Mouse (Mus musculus) forebrain, embryonic 12.5 days (tissue): ENCODE data around the gene Sh3pxd2a. TPM values are rescaled to one million over a fixed set of nuclear protein-coding genes. Genes with fewer than 3 reads are reported as not detected.
A peak's percentile ranks its signal among the peaks of the same experiment; 100 is the strongest.

Experiments
- ATAC-seq: fragments of 200-750 bp; cut with Nextera tagmentation; 2 replicates; pipeline ENCODE4 v1.8.0; 2017; ENCODE audit warnings: moderate TSS enrichment; ENCODE audit not compliant: low FRiP score
- H3K27ac ChIP-seq: fragments of 300-500 bp; sonication (generic); 2 replicates; pipeline ENCODE4 v1.5.1; 2016; ENCODE audit warnings: mild to moderate bottlenecking
- H3K27me3 ChIP-seq: fragments of 300-500 bp; sonication (generic); 2 replicates; pipeline ENCODE4 v1.6.1; 2016; ENCODE audit warnings: mild to moderate bottlenecking
- H3K36me3 ChIP-seq: fragments of 300-500 bp; sonication (generic); replicated peaks from 2 replicates; pipeline ENCODE4 v1.6.1; 2016; ENCODE audit warnings: mild to moderate bottlenecking
- H3K4me1 ChIP-seq: fragments of 300-500 bp; sonication (generic); 2 replicates; pipeline ENCODE4 v1.6.1; 2016
- H3K4me2 ChIP-seq: fragments of 300-500 bp; sonication (generic); 2 replicates; pipeline ENCODE4 v1.6.1; 2016; ENCODE audit warnings: mild to moderate bottlenecking, moderate library complexity
- H3K4me3 ChIP-seq: fragments of 300-500 bp; sonication (generic); replicated peaks from 2 replicates; pipeline ENCODE4 v1.5.1; 2016; ENCODE audit warnings: mild to moderate bottlenecking
- H3K9ac ChIP-seq: fragments of 300-500 bp; sonication (generic); 2 replicates; pipeline ENCODE4 v1.6.1; 2016; ENCODE audit warnings: mild to moderate bottlenecking
- H3K9me3 ChIP-seq: fragments of 300-500 bp; sonication (generic); 2 replicates; pipeline ENCODE4 v1.6.1; 2016
- WGBS: fragments of 180-500 bp; shearing (Covaris S2); methylation state at CpG from one replicate; pipeline ENCODE4 v1.1.7; 2016; 5-methylcytosine and 5-hydroxymethylcytosine counted together
- polyA plus RNA-seq: library from polyadenylated mRNA; unstranded; fragments of >200 nt; fragmentation: Nextera tagmentation; extraction: Ambion mirVana; gene quantifications from 2 replicates; pipeline ENCODE4 v1.2.1, GENCODE M21; 2016

Sh3pxd2a gene
- polyA plus RNA-seq, 1 experiment from 2014 or later, result 3.7 TPM

- H3K9ac ChIP-seq, result no peak overlapping the region
- H3K4me3 ChIP-seq, result no peak overlapping the region
- no peaks in the 10 kb centered on the region for H3K9me3 ChIP-seq
- H3K27ac ChIP-seq, result no peak overlapping the region
- 48% methylated on average over 3 of the region's 3 CpGs for WGBS
- no peak overlapping the region for H3K4me2 ChIP-seq
- no peaks in the 10 kb centered on the region for H3K36me3 ChIP-seq
- no peak for ATAC-seq
- no peaks in the 10 kb centered on the region for H3K27me3 ChIP-seq
- H3K4me1 ChIP-seq, result no peaks in the 10 kb centered on the region
Observed at GRCm38 (mm10) chr19:47369008-47369407, 95.2 kb downstream of the Sh3pxd2a start.

GRCm38 (mm10) chr19:47367271-47367879 is 96.8 kb downstream of the Sh3pxd2a start:
- no peak for ATAC-seq
- Histone ChIP-seq H3K9ac (no peak overlapping the region), H3K4me2 (no peak overlapping the region), H3K9me3 (no peaks in the 10 kb centered on the region), H3K27me3 (no peaks in the 10 kb centered on the region), H3K4me1 (peaks cover 9% of the 10 kb centered on the region; the same call in 1 of the 2 replicates), H3K4me3 (no peak overlapping the region), H3K27ac (no peak overlapping the region), H3K36me3 (0 out of 2 replicates have a peak, but pooled peaks cover 2% of the 10 kb centered on the region)
- WGBS, result 89% methylated on average over 12 of the region's 12 CpGs

GRCm38 (mm10) chr19:47366576-47366975 is 97.6 kb downstream of the Sh3pxd2a start:
- ATAC-seq, result no peak
- 90% methylated on average over 8 of the region's 8 CpGs for WGBS
- no peaks in the 10 kb centered on the region for H3K27me3 ChIP-seq
- no peaks in the 10 kb centered on the region for H3K9me3 ChIP-seq
- H3K36me3 ChIP-seq, result 0 out of 2 replicates have a peak, but pooled peaks cover 2% of the 10 kb centered on the region
- no peak overlapping the region for H3K9ac ChIP-seq
- H3K4me1 ChIP-seq, result peaks cover 9% of the 10 kb centered on the region; the same call in 1 of the 2 replicates
- no peak overlapping the region for H3K27ac ChIP-seq
- no peak overlapping the region for H3K4me2 ChIP-seq
- H3K4me3 ChIP-seq, result no peak overlapping the region

DNA sequence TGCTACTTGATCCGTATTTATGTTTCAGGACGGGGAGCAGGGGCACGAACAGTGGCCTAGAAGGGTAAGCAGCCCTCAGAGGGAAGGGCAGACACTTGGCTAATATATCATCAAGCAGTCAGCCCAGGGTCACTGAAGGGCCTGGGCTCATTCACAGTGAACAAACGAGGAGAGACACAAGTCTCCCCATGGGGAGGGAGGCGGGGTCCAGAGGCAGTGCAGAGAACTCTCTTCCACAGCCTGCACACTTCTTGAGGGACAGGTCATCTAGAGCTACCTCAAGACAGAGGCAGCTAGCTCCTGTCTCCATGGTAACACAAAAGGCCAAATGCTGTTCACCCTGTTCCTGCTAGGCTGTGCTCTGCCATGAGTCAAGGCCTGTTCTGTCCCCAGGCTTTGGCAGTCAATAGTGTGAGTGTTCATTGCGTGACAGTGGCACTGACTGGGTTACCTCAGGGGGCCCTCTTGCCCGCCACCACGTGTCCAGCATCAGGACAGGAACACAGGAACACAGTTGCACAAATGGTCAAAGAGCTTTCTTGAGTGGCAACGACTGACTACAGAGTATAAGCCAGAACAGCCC is 101.0 kb downstream of the Sh3pxd2a start:
- no peak for ATAC-seq
- no peak overlapping the region for H3K4me2 ChIP-seq
- 0 out of 2 replicates have a peak, but pooled peaks cover 2% of the 10 kb centered on the region for H3K36me3 ChIP-seq
- H3K9me3 ChIP-seq, result no peaks in the 10 kb centered on the region
- no peak overlapping the region for H3K9ac ChIP-seq
- H3K4me3 ChIP-seq, result no peak overlapping the region
- no peaks in the 10 kb centered on the region for H3K27me3 ChIP-seq
- H3K4me1 ChIP-seq, result peaks cover 14% of the 10 kb centered on the region
- no peak overlapping the region for H3K27ac ChIP-seq
- WGBS, result 68% methylated on average over 9 of the region's 9 CpGs

DNA sequence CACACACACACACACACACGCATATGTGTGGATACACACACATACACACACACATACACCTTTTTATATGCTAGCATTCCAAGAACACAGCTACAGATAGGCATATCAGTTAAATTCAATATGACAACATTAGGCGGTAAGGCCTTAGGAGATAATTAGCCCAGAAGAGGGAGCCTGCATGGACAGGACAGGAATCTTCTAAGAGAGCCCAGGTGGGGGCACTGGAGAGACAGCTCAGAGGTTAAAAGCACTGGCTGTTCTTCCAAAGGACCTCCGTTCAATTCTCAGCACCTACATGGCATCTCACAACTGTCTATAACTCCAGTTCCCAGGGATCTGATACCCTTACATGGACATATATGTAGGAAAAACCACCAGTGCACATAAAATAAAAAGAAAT is 103.3 kb downstream of the Sh3pxd2a start:
- no peaks in the 10 kb centered on the region for H3K27me3 ChIP-seq
- ATAC-seq, result no peak
- H3K36me3 ChIP-seq, result 0 out of 2 replicates have a peak, but pooled peaks cover 2% of the 10 kb centered on the region
- peaks cover 18% of the 10 kb centered on the region for H3K4me1 ChIP-seq
- no peak overlapping the region for H3K4me2 ChIP-seq
- H3K4me3 ChIP-seq, result no peak overlapping the region
- H3K9ac ChIP-seq, result no peak overlapping the region
- 90% methylated on average over 3 of the region's 3 CpGs for WGBS
- no peak overlapping the region for H3K27ac ChIP-seq
- H3K9me3 ChIP-seq, result no peaks in the 10 kb centered on the region

- peaks cover 21% of the 10 kb centered on the region for H3K4me1 ChIP-seq
- 94% methylated on average over 16 of the region's 16 CpGs for WGBS
- H3K36me3 ChIP-seq, result 0 out of 2 replicates have a peak, but pooled peaks cover 2% of the 10 kb centered on the region
- H3K4me2 ChIP-seq, result no peak overlapping the region
- no peaks in the 10 kb centered on the region for H3K9me3 ChIP-seq
- no peak overlapping the region for H3K4me3 ChIP-seq
- H3K27ac ChIP-seq, result no peak overlapping the region
- H3K9ac ChIP-seq, result no peak overlapping the region
- H3K27me3 ChIP-seq, result no peaks in the 10 kb centered on the region
- ATAC-seq, result no peak
Observed at GRCm38 (mm10) chr19:47360017-47360416, 104.2 kb downstream of the Sh3pxd2a start.

DNA sequence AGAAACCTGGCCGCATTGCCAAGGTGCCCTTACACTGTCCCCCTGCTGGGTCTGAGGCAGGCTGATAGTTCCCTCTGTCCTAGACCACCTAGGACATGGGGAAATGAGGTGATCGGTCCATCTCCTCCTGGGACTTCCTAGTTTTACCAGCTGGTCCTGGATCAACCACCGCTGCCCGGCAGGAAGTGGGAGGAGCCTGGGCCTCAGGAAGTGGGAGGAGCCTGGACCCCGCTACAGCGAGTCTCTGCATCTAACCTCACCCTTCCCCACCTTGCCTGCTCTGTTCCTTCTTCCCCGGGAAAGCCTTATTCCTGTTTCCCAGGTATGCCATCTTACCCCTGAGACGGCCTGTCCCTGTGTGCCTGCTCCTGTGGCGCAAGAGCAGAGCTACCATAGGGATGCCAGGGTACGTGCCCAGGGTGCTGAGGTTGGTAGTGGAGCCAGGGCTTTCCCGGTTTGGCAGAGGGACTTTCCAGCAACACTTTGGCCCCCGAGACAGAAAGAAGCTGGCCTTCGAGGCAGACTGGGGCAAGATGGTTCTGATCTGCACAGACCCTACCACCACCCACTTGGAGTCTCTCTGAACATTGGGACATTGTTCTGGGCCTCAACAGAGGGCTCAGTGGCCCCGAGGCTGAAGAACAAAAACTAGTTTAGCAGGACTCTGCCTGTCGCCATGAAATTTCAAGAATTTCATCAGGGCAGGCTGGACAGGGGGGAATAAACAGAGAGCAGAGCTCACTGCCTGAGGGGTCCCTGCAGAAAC is 104.9 kb downstream of the Sh3pxd2a start:
- Histone ChIP-seq H3K4me1 (peaks cover 27% of the 10 kb centered on the region), H3K36me3 (0 out of 2 replicates have a peak, but pooled peaks cover 2% of the 10 kb centered on the region), H3K27me3 (no peaks in the 10 kb centered on the region), H3K4me2 (peak overlapping the region; percentile 25; the same call in 1 of the 2 replicates), H3K9ac (no peak overlapping the region), H3K9me3 (no peaks in the 10 kb centered on the region), H3K27ac (0 out of 2 replicates have a peak overlapping the region, but pooled peaks have one; percentile 13), H3K4me3 (peak overlapping the region; percentile 19)
- no peak for ATAC-seq
- WGBS, result 55% methylated on average over 15 of the region's 15 CpGs

DNA sequence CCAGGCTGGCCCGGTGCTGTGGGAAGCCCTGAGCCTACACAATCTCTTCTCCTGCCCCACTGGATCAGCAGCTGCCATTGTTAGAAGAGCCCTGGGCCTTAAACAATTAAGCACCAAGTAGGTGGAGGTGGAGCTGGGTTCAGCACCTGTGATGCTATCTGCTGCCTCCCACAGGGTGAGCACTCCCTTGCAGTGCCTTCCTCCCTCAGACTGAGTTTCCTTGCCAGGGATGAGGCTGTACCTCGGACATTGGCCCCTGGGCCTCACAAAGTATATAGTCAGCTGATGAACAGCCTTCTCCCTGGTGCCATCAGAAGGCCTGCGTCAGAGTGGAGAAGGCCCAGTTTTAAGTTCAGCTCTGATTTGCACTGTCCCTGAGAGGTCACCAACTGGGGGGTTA is 106.9 kb downstream of the Sh3pxd2a start:
- Histone ChIP-seq H3K27ac (no peak overlapping the region), H3K4me2 (no peak overlapping the region), H3K27me3 (no peaks in the 10 kb centered on the region), H3K4me1 (peaks cover 24% of the 10 kb centered on the region), H3K9me3 (no peaks in the 10 kb centered on the region), H3K36me3 (no peaks in the 10 kb centered on the region), H3K4me3 (no peak overlapping the region), H3K9ac (no peak overlapping the region)
- 72% methylated on average over 3 of the region's 3 CpGs for WGBS
- ATAC-seq, result no peak

GRCm38 (mm10) chr19:47356188-47356857 is 107.9 kb downstream of the Sh3pxd2a start:
- no peak overlapping the region for H3K4me2 ChIP-seq
- H3K36me3 ChIP-seq, result no peaks in the 10 kb centered on the region
- H3K9ac ChIP-seq, result no peak overlapping the region
- no peaks in the 10 kb centered on the region for H3K27me3 ChIP-seq
- peaks cover 24% of the 10 kb centered on the region for H3K4me1 ChIP-seq
- no peak overlapping the region for H3K4me3 ChIP-seq
- no peaks in the 10 kb centered on the region for H3K9me3 ChIP-seq
- no peak overlapping the region for H3K27ac ChIP-seq
- peak; percentile 74 for ATAC-seq
- 9% methylated on average over 4 of the region's 6 CpGs for WGBS

GRCm38 (mm10) chr19:47354456-47354855 is 109.7 kb downstream of the Sh3pxd2a start:
- Histone ChIP-seq H3K27me3 (no peaks in the 10 kb centered on the region), H3K9me3 (no peaks in the 10 kb centered on the region), H3K4me1 (peaks cover 22% of the 10 kb centered on the region), H3K36me3 (no peaks in the 10 kb centered on the region), H3K27ac (peak overlapping the region; percentile 68), H3K9ac (peak overlapping the region; percentile 5; the same call in 1 of the 2 replicates), H3K4me2 (no peak overlapping the region), H3K4me3 (no peak overlapping the region)
- peak; percentile 53 for ATAC-seq
- 16% methylated on average over 8 of the region's 8 CpGs for WGBS

- peaks cover 3% of the 10 kb centered on the region for H3K4me1 ChIP-seq
- no peaks in the 10 kb centered on the region for H3K9me3 ChIP-seq
- no peak overlapping the region for H3K27ac ChIP-seq
- peaks cover 21% of the 10 kb centered on the region for H3K27me3 ChIP-seq
- no peak overlapping the region for H3K4me2 ChIP-seq
- no peak for ATAC-seq
- no peak overlapping the region for H3K4me3 ChIP-seq
- 81% methylated on average over 8 of the region's 8 CpGs for WGBS
- H3K9ac ChIP-seq, result no peak overlapping the region
- H3K36me3 ChIP-seq, result no peaks in the 10 kb centered on the region
Observed at GRCm38 (mm10) chr19:47349043-47349442, 115.2 kb downstream of the Sh3pxd2a start.
